Mouse (Mus musculus): ENCODE data around the gene U2af2.

GRCm38 (mm10) chr7:5085512-5085911 is 23.6 kb downstream of the U2af2 start:
- TF ChIP-seq CTCF (IDR thresholded peaks at IDR 0.05; ENCODE audit: low read depth) (no peak), EP300 (IDR thresholded peaks at IDR 0.05; ENCODE audit: low read depth) (no peak)

All from heart, postnatal 0 days (tissue).